Mouse (Mus musculus) left cerebral cortex, adult 8-10 months (tissue): ENCODE measurements at regions not wholly inside any gene's neighbourhood (a gene's known extent, or its start where the extent isn't known, plus 50 kb on each side); places are given as distances from the start of the nearest gene placed in this dataset.
"Not testable (repeated sequence)": the region's sequence is repeated elsewhere in the genome, so short reads cannot be mapped to it uniquely, and the experiment has no call there.

Experiments used
- DNase-seq, 2 experiments: peaks; one replicate each; pipeline ENCODE4 v3.0.0; 2022; ENCODE audit warnings: low spot score in 2 of 2

DNA sequence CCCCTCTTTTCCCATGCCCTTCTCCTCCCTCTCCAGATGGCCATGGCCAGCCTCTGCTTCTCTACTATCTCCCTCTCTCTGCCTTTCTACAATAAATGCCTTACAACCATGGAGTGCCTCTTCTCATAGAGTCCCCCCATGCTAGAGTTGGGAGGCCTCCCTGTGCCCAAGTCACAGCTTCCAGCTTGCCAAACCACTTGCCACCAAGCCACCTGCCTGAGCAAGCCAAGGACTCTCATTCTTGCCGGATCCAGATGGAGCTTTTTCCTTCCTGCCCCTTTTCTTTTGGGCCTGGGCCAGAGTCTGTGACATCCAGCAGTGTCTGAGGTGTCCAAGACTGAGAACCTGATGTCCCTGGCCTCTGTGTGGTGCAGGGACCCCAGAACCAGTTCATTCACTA is 367.4 kb upstream of the Arhgap42 start:
- DNase-seq, result no peak

DNA sequence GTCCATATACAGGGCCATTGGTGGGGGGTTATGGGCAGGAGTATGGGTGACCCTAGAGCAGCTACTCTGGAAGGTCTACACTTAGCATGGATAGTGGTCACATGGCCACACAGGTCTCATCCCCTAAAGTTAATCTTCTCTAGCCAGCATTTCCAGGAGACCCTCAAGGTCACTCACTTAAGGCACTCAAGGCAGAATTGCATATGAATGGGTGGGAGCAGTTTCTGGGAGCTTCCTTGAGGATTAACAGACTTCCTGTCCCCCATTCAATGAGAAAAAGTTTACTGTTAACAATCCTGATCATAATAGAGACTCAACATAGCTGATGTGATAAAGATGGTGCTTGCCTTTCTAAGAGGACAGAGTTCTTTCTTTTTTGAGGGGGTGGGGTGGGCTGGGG is 352.4 kb upstream of the Arhgap42 start:
- DNase-seq, result no peak

DNA sequence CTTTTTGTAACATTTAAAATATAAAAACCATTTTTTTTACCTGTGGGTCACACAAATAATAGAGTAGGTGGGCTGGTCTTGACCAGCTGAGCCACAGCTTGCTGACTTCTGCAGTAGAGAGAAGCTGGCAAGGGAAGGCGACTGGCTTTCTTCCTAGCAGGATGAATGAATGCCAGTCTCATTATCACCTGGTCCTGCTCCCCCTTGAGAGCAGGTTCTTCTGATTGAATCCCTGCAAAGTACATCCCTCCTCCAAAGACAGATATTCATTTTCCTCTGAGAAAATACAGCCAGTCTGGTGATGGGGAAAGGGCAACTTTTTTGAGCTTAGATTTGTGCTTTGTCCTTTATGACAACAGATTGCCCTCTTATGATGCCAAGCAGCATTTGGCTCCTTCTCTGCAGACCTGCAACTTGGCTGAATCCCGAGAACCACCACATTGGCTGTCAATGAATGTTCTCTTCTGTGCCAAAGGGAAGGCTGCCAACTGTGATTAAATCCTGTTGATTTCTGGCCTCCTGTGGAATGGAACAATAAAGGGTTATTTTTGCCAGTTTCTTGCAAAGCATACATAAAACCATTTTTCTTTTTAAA is 344.2 kb upstream of the Arhgap42 start:
- peak; percentile 5 to 33 for DNase-seq

DNA sequence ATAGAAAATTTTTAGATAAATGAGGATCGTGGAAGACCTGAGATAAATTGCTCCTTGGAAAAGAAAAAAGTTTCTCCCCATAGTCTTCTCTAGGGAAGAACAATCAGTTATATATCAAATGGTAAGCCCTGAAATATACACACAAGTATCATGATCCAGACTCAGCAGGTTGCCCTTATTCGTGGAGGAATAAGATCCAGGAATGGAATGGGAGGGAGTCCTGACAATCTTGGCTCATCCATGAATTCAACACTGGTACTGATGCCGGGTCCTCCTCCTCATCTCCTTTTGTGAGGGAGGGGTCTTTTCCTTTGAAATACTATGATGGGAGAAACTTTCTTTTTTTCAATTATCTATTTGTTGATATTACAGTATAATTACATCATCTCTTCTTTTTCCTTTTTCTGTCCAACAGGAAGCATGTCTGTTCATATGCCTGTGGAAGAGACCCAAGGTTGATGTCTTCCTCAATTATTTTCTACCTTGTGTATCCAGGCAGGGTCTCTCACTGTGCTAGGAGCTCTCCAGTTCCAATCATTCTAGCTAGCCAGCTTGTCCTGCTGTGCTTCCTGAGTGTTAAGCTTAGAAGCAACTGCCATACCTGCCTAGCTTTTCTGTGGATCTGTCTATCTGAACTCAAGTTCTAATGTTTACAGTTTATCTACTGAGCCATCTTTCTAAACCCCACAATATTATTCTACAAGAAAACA is 343.6 kb upstream of the Arhgap42 start:
- DNase-seq, result no peak

DNA sequence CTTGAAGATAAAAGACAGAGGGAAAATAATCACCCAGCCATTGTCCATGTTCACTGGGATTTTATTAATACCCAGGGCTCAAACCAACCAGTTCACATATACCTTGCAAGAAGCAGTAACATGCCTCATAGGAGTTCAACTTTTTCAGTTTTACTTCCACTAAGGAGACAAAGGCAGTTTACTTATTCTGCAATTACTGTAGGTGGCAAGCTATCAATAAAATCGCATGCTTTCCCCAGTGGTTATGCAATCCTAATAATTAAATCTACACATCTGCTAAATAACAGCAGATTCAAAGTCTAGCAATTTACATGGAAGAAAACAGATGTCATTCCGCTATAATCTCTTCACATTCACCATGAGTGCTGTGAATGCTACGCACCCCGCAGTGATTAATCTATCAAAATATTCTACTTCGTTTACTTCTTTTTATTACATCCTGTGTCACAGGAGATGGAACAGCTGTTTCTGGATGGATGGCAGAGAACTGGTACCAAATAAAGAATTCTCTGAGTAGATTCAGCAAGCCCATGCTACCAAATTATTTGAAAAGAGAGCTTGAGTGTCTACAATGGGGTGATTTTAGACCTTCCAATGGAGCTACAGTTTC is 329.2 kb upstream of the Arhgap42 start:
- DNase-seq, result no peak

DNA sequence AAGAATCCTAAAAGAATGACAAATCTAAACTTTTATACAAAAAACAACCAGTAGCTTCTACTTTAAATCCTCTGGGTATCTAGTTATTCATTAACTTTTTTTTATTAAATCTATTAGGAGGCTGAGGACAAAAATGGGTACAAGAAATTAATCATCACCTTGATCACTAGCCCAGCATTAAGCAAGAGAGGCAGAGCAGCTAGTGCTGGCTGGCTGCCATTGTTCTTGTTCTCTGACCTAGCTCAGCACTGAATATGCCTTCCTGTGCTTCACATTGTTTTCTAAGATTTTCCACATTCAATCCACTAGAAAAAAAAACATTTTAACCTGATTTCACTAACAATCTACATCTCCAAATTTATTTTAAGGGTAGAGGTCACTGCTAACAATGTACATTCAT is 325.6 kb upstream of the Arhgap42 start:
- no peak for DNase-seq

DNA sequence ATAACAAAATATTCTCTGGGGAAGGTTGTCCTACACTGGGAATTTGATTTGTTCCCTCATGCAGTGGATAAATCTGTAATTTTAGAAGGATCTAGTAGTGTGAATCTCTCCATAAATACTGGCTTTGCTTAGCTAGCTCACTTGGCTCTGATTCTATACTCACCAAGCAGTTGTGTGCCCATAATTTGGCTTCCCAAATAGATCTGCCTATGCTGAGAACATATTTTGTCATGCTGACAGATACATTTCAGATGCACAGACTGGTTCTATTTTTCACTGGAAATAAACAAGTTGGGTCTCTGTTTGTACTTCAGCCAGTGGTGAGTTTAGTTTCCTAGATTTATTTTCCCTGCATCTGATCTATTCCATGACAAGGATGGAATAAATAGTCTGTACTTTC is 309.8 kb upstream of the Arhgap42 start:
- peak in 1 of 2 experiments; percentile 5 for DNase-seq

DNA sequence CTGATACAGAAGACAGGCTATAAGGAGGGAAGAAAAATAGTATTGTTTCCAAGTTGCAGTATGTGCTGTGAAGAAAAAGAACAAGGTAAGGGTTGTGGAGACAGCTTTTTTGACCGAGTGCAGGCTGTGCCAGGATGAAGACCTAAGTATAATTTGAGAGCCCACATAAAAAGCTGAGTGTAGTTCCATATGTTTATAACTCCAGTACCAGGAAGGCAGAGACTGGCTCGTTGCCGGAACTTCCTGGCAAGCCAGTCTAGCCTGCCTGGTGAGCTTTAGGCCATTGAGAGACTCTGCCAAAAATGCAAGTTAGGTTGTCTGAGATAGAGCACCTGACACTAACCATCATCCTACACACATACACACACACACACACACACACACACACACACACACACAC is 308.7 kb upstream of the Arhgap42 start:
- peak in 1 of 2 experiments; percentile 44 for DNase-seq

DNA sequence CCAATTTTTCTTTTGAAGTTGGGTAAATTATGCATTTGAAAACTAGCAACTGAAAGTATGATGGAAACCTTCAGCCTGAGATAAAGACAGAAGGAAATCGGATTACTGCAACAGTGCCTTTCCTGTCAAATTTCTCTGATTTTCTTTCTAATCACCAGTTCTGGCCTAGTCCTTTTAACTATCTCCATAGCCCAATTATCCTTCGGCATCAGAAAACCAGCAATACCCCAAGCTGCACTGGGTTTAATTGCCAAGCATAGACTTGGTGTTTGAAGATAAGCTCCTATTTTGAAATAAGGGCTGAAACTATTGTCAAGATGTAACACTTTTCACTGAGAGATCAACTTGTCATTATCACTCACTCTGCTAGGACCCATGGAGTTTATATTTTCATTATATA is 308.2 kb upstream of the Arhgap42 start:
- DNase-seq, result no peak

DNA sequence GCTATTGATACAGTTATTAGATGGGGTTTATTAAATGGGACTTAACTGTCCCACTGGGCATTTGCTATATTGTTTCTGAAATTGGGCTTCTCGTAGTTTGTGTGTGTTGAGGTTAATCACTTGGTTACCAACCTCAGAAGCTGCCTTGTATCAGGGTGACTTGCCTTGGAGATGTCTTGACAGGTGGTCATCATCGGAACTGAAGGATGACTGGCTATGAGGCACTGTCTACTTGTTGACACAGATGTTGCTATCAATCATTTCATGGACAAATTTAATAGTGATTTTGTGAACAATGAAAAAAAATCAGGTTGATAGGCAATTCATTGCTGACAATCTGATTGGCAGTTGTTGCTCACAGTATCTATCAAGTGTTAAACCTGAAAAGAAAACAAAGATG is 261.4 kb upstream of the Arhgap42 start:
- no peak for DNase-seq

DNA sequence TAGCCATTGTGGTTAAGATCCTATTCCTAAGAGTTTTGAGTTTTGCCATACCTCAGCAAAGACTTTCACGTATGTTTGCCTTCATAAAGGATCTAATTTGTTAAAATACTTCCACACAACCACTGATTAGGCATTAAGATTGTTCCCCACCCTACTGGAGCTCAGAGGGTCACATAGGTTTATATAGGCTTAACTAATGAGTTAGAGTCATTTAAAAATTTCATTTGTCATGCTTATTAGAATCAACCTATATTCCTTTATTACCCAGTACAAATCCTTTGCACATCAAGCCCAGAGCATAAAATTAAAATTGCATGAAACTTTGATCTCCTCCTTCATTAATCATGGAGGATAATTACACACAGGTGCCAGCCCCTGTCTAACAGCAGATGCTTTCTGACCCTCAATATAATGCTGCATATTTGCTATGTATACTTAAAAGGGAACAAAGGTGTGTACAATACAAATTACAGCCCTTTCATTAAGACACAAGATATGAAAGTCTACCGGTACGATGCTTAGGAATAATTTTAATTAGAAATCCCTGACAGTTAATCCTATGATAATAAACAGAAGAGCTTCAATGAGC is 254.8 kb upstream of the Arhgap42 start:
- DNase-seq, result no peak

DNA sequence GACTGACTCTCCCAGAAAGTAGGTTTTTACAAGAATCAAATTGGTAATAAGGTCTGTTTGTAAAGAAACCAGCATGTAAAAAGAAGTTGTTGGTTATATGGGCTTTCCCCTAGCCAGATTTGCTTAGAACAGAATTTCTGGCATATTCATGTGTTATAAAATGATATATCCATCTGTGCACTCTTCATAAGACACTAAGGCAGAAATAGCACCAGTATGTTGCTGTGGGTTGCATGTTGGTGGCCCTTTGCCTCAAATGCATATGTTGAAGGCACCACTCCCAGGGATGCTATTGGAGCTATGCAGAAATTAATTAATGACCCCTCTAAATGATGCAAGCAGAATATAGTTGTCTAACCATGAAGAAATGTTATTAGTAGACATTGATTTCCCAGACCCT is 238.2 kb upstream of the Arhgap42 start:
- no peak for DNase-seq

DNA sequence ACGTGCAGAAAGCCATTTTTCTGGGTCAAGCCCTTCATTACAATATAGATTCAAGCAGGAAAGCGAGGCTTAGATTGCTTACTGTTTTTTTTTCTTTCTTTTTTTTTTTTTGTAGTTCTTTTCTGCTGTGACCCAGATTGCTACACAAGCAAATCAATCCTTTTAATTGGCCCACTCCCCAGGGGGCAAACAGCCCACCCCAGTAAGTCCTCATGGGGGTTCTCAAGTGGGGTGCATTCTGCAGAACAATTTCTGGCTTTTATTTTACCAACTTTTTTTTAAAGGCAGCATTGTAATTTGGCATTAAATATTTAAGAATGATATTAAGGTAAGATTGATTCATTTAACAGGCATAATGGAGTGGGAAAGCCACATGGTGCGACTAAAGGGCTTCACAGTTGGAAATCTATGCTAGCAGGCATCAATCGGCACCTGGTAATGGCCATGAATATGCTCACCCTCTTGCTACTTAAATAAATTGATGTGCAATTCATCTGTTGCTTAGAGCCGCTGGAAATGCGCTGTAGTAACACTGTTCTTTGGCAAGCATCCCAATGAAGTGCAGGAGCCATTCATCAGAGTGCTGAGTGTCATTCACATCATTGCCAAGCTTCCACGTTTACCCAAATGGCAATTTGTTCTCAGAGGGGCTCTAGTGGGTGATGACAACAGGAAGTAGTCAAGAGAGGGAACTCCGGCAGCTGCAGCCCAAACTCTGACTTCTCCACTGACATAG is 236.3 kb upstream of the Arhgap42 start:
- no peak for DNase-seq

DNA sequence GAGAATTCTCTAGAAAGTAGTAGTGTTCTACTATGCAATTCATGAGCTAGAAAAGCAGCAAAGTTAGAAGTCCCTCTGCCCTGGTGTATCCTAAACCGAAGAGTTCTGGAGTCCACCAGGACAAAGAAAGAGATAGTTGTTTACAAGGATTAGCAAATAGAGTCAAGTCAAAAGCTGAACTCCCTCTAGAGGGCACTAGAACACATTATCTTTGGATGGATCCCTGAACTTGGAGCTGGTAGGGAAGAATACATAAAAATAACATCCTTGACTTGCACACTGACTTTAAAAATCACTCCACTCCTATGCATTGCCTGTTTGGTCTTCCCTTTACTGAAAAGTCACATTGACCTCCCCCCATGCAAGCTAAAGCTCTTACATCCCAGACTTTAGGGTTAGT is 205.3 kb upstream of the Arhgap42 start:
- DNase-seq, result no peak

DNA sequence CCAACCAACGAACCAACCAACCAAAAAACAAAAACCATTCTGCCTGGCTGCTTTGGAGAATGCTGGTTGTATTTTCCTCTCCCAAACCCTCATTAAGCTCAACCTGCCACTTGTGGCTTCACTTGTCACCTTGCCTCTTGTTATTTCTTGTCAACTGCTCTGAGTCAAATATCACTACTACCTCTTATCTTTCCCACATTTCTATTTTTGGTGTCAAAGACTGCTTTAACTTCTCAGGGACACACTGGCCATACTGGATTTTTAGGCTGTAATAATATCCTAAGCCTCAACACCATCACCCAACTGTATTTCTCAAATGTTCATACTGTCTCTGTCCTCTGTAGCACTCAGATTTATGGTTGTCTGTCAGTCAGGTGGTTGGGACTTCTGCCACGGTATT is 181.4 kb upstream of the Arhgap42 start:
- DNase-seq, result no peak

DNA sequence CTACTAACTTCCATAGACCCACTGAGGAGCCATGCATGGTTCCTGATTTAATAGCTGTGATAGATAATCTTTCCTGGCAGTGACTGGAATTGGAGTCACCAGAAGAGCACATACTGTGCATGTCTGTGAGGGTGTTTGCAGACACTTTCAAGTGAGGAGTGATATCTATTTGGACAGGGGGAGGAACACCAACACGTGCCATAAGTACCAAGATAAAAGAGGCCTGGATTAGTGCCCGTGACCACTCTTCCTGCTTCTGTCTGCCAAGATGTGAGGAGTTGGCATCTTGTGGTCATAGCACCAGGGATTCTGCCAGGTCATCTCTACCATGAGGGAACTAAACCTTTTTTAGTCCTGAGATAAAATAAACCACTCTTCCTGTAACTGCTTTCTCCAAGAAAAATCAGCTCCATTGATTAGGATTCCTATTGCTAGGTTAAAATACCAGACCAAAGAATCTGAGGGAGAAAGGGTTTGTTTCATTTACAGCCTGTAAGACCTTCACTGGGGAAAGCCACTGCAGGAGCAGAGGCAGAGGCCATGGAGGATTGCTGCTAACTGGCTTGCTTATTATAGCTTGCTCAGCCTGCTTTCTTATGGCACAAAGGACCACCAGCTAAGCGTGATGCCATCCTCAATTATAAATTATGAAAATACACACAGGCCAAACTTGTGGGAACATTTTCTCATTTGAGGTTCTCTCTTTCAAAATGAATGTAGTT is 173.7 kb upstream of the Arhgap42 start:
- no peak for DNase-seq

DNA sequence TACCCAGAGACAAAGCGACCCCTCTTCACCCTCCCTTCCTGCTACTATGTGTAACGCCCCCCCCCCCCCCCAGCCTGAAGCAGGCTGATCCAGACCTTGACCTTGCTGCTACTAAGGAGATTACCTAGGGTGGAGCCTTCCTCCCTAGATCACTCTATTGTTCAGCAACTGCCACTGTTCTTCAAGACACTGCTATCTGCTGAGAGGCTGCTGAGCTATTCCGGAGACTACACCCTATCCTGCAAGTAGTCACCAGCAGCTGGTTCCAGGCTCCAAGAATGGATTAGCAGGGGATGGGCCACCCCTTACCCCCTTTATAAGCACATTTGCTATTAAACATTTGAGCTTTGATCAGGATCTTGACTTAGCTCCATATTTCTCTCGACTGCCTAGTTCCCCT is 155.3 kb upstream of the Arhgap42 start:
- not testable (repeated sequence) for DNase-seq

DNA sequence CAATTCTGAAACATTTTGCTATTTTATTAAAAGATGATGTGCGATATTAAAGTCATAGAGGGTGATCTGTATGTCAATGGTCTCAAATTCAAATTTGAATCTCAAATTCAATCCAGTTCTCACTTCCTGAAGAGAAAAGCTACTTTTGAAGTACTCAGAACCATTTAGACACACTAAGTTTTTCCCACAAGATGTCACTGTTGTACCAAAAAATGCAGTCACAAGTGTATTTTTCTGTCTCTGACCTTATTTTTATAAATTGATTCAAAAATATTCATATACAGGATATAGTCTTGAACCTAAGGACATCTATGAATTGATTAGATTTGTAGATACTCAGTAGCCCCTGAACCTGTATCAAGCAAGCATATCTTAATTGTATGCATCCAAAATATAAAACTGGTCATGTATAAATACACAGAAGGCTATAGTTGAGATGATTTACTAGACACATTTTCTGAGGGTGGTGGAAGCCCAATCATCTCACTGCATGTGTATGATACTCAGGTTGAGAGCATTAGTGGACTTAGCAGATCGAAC is 137.8 kb upstream of the Arhgap42 start:
- no peak for DNase-seq

DNA sequence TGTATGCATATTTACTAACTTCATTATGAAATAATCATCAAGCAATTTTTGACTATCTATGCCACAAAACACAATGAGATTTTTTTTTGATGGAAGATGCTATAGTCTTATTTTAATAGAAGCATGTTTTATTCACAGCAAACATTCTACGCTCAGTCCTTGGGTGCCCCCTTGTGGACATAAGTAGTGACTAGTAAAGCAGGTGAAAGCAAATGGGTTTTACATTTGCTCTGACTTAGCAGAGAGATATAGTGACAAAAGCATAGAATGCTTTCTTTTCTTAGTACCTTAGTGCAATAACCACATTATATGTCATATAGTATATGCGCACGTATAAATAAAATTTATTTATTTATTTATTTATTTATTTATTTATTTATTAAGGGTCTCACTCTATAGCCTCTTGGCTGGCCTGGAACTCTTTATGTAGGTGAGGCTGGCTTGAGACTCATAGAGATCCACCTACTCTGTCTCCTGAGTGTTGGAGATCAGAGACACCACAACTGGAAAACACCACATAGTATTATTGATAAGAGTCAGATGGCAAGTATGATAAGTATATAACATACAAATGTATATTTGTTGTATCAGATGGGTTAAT is 136.5 kb upstream of the Arhgap42 start:
- DNase-seq, result peak; percentile 17 to 38

DNA sequence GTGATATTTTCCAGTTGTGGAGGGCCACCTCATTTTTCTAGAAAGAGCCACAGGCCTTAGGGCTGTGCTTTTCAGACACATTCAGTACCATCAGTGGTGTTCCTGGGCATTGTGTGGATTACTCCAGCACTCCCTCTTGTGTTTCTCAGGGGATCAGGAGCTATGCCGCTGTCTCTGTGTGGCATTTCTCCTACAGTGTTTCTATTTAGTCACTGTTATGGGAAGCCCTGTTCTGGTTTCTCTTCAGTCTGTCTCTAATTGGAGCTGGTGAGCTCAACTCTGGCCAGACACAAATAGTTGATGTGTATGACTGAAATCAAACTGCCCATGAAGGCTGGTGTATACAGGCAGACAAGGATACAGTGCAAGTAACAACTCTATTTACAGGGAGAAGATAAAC is 133.7 kb upstream of the Arhgap42 start:
- no peak for DNase-seq

DNA sequence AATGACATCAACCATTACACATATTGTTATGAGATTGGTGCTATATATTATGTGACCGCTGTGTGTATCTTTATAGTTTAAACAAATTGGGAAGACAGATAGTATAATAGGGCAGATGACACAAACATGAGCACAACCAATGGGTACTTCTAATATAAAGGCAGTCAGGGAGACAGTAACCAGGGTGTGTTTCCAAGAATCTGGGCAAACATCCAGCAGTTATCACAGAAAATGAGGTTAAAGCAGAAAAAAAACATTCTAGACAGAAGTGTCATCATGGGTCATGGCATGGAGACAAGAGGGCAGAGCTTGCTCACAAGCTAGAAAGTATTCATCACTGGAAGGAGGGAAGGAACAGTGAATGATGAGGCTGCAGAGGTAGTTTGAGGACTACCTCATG is 129.8 kb upstream of the Arhgap42 start:
- no peak for DNase-seq
